Mouse (Mus musculus): ENCODE measurements at regions not wholly inside any gene's neighbourhood (a gene's known extent, or its start where the extent isn't known, plus 50 kb on each side); places are given as distances from the start of the nearest gene placed in this dataset.

- no peak for DNase-seq
These were observed 80.2 kb downstream of the Zfp36l2 start for GRCm38 (mm10) chr17:84107497-84107896.

GRCm38 (mm10) chr17:84104242-84104641, 83.5 kb downstream of the Zfp36l2 start:
- DNase-seq = no peak

- DNase-seq = peak; percentile 34
These were observed 84.4 kb downstream of the Zfp36l2 start for GRCm38 (mm10) chr17:84103344-84103743.

- DNase-seq = no peak
These were observed 86.1 kb downstream of the Zfp36l2 start for GRCm38 (mm10) chr17:84101652-84102051.

GRCm38 (mm10) chr17:84100523-84100922, 87.2 kb downstream of the Zfp36l2 start:
- DNase-seq = peak; percentile 60

GRCm38 (mm10) chr17:84099737-84100136, 88.0 kb downstream of the Zfp36l2 start:
- DNase-seq = peak; percentile 53

- DNase-seq = no peak
These were observed 89.8 kb downstream of the Zfp36l2 start for GRCm38 (mm10) chr17:84097871-84098430.

- DNase-seq = no peak
These were observed 90.5 kb downstream of the Zfp36l2 start for GRCm38 (mm10) chr17:84097286-84097685.

GRCm38 (mm10) chr17:84096345-84097260, 91.1 kb downstream of the Zfp36l2 start:
- DNase-seq = peak; percentile 44

GRCm38 (mm10) chr17:84095829-84096228, 91.9 kb downstream of the Zfp36l2 start:
- DNase-seq = no peak

- DNase-seq = no peak
These were observed 92.7 kb downstream of the Zfp36l2 start for GRCm38 (mm10) chr17:84095089-84095488.

GRCm38 (mm10) chr17:84086394-84086793, 101.4 kb downstream of the Zfp36l2 start:
- no peak for DNase-seq

GRCm38 (mm10) chr17:84085721-84086120, 102.0 kb downstream of the Zfp36l2 start:
- peak; percentile 63 for DNase-seq

- DNase-seq = no peak
These were observed 102.5 kb downstream of the Zfp36l2 start for GRCm38 (mm10) chr17:84085232-84085631.

- DNase-seq = peak; percentile 56
These were observed 104.2 kb downstream of the Zfp36l2 start for GRCm38 (mm10) chr17:84083307-84084263.

GRCm38 (mm10) chr17:84082571-84082970, 105.2 kb downstream of the Zfp36l2 start:
- no peak for DNase-seq

GRCm38 (mm10) chr17:84081751-84082352, 105.9 kb downstream of the Zfp36l2 start:
- no peak for DNase-seq

- no peak for DNase-seq
These were observed 112.4 kb downstream of the Zfp36l2 start for GRCm38 (mm10) chr17:84075081-84075938.

GRCm38 (mm10) chr17:84074000-84074782, 113.6 kb downstream of the Zfp36l2 start:
- peak; percentile 47 for DNase-seq

GRCm38 (mm10) chr17:84072426-84073030, 115.2 kb downstream of the Zfp36l2 start:
- DNase-seq = peak; percentile 16

Data from lung, postnatal 14 days (tissue).